ENCODE assay signal across 14 mouse cellular contexts in the genomic region with DNA sequence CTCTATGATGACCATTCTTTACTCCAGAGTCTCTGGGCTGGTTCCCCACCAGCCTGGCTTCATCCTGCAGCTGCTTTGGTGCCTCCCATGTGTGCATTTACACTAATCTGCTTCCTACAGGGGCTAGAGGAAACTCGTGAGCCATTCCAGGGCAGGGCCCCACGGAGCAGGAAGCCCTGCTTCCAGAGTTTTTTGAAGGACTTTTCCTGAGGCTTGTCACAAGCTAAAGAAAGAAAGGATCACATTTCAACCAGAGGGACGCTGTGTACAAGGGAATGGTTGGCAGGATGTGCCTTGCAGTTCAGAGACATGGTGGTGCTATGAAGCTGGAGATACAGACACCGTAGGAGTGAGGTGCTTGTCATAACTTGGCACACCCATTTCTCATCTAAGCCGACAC. TPM values are rescaled to one million over a fixed set of nuclear protein-coding genes. Genes with fewer than 3 reads are reported as not detected.
DNase-seq lines count a peak whose midpoint lies in the region; ATAC-seq and TF ChIP-seq lines count a peak whose summit lies in the region.
"Had no signal": no experiment of that assay in that cellular context is flagged by ENCODE, and none has a peak within 500 bp of the region (broad histone marks: within the 10 kb centered on the region; RNA-seq: fewer than 3 reads in every experiment).

No protein-coding gene starts in this region.

- no peak overlapping the region for H3K9ac ChIP-seq in lung, postnatal 0 days (replicated peaks; ENCODE audit: low read depth)

- H3K36me3 ChIP-seq in lung, postnatal 0 days (ENCODE audit: insufficient read depth, low read length), result no peaks in the 10 kb centered on the region
- H3K36me3 ChIP-seq: G1E had no signal

- H3K9me3 ChIP-seq in lung, postnatal 0 days (ENCODE audit: low read length), result no peaks in the 10 kb centered on the region
- H3K9me3 ChIP-seq: G1E had no signal

- H3K27ac ChIP-seq in layer of hippocampus, adult 2 months, result peak overlapping the region; percentile 1; the same call in 1 of the 2 replicates
- H3K27ac ChIP-seq in lung, postnatal 0 days (ENCODE audit: low read length), result no peak overlapping the region

- H3K4me1 ChIP-seq in lung, postnatal 0 days (ENCODE audit: insufficient read depth, low read depth, low read length), result no peaks in the 10 kb centered on the region; the same call in 1 of the 2 replicates

- H3K4me2 ChIP-seq in lung, postnatal 0 days (replicated peaks; ENCODE audit: low read depth, low read length), result no peak overlapping the region

- DNase-seq in layer of hippocampus, adult 2 months (ENCODE audit: low spot score in 2 of 2), result no peak
- no peak for DNase-seq in layer of hippocampus, postnatal 25 days (ENCODE audit: extremely low spot score in 1 of 2, low spot score in 1 of 2)
- DNase-seq in heart, adult 11 months, result peak; percentile 95
- DNase-seq in heart, postnatal 14 days, result peak; percentile 13 to 15
- DNase-seq in lung, postnatal 0 days (ENCODE audit: low spot score), result peak; percentile 63
- DNase-seq in spleen, adult 18-20 months, result no peak
- DNase-seq in ovary, postnatal 36 days (ENCODE audit: low spot score), result no peak
- DNase-seq in left cerebral cortex, adult 11 months (ENCODE audit: low spot score), result no peak
- DNase-seq: adrenal gland, adult 8-10 months; cerebellum, postnatal 25 days; gastrocnemius, postnatal 14 days; right cerebral cortex, postnatal 25 days had no signal

- peak; percentile 92 for ATAC-seq in lung, postnatal 0 days

- intact Hi-C loops in heart, postnatal 14 days (cut with DNase I), result no loop called here

- peak; percentile 59 for TF ChIP-seq EP300 in lung, postnatal 0 days (IDR thresholded peaks at IDR 0.05)

- H3K27me3 ChIP-seq in lung, postnatal 0 days (replicated peaks; ENCODE audit: insufficient read depth, low read length), result no peaks in the 10 kb centered on the region

- no peak for TF ChIP-seq CTCF in layer of hippocampus, adult 2 months (conservative IDR thresholded peaks at IDR 0.05)
- TF ChIP-seq CTCF in lung, postnatal 0 days (IDR thresholded peaks at IDR 0.05), result peak; percentile 57

- H3K4me3 ChIP-seq in layer of hippocampus, adult 2 months, result no peak overlapping the region
- no peak overlapping the region for H3K4me3 ChIP-seq in lung, postnatal 0 days (ENCODE audit: low read depth, low read length)
- H3K4me3 ChIP-seq: myocyte had no signal

- 25% methylated on average over 5 of the region's 5 CpGs for WGBS in lung, postnatal 0 days

RNA-seq across cellular contexts. Expression of gene Prom1, which starts 14.8 kb away (rescaled TPM):
- total RNA-seq in layer of hippocampus, adult 2 months (2021), result 10 to 100 TPM; 17.9 to 18.3 TPM
- 10 to 100 TPM; 22.3 to 27.0 TPM for total RNA-seq in layer of hippocampus, postnatal 25 days (2021)
- total RNA-seq in heart, postnatal 14 days (2021), result 10 to 100 TPM; 11.6 to 14.2 TPM
- polyA plus RNA-seq in lung, postnatal 0 days (2015; fragmentation: Nextera tagmentation; extraction: Ambion mirVana), result 22.8 and 22.9 TPM in 2 replicates
- polyA plus RNA-seq: G1E, myocyte had no signal

Comparison
In these comparisons a context has a peak if more than half of its experiments do, and no peak if none do; other contexts are left out.
1. DNase-seq: peak in heart, adult 11 months (single experiment), heart, postnatal 14 days (2 of 2) and lung, postnatal 0 days (single experiment); none in layer of hippocampus, adult 2 months (0 of 2), layer of hippocampus, postnatal 25 days (0 of 2), spleen, adult 18-20 months (0 of 2), ovary, postnatal 36 days (single experiment) and left cerebral cortex, adult 11 months (single experiment).